Comparison of ENCODE assay signal across 29 mouse cellular contexts in the genomic region with DNA sequence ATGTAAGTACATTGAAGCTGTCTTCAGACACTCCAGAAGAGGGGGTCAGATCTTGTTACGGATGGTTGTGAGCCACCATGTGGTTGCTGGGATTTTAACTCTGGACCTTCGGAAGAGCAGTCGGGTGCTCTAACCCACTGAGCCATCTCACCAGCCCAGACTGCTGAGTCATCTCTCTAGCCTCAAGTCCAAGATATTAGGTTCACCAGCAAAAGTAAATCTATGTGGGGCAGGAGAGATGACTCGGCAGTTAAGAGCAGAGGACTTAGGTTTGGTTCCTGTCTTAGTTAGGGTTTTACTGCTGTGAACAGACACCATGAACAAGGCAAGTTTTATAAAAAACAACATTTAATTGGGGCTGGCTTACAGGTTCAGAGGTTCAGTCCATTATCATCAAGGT. TPM values are rescaled to one million over a fixed set of nuclear protein-coding genes. Genes with fewer than 3 reads are reported as not detected.
"Had no signal": no experiment of that assay in that cellular context is flagged by ENCODE, and none has a peak within 500 bp of the region (broad histone marks: within the 10 kb centered on the region; RNA-seq: fewer than 3 reads in every experiment).

No protein-coding gene starts in this region.

RNA-seq across cellular contexts. Expression of gene Art2b, which starts 36.5 kb away (rescaled TPM):
- total RNA-seq: gastrocnemius, adult 2 months; gastrocnemius, postnatal 10 days; gastrocnemius, postnatal 25 days; gastrocnemius, postnatal 4 days; granulocyte monocyte progenitor cell, adult 5-6 weeks; heart, adult 8-10 months; heart, postnatal 10 days; heart, postnatal 25 days; heart, postnatal 4 days; layer of hippocampus, adult 2 months; layer of hippocampus, postnatal 10 days; layer of hippocampus, postnatal 25 days; left cerebral cortex, adult 2 months; left cerebral cortex, postnatal 14 days; left cerebral cortex, postnatal 36 days had no signal
- polyA plus RNA-seq: heart, embryonic 10.5 days; heart, embryonic 12.5 days; heart, embryonic 14.5 days; hindbrain, embryonic 10.5 days; hindbrain, embryonic 12.5 days; hindbrain, embryonic 14.5 days; hindbrain, embryonic 16.5 days; kidney, embryonic 14.5 days; kidney, embryonic 16.5 days; limb, embryonic 10.5 days; limb, embryonic 12.5 days; limb, embryonic 14.5 days; liver, embryonic 11.5 days; liver, embryonic 15.5 days had no signal
